Mouse (Mus musculus): ENCODE measurements around the gene Catsperd. TPM values are rescaled to one million over a fixed set of nuclear protein-coding genes. Genes with fewer than 3 reads are reported as not detected.

The Catsperd gene
- total and polyA plus RNA-seq, 3 experiments = 0.46 to 1.1 TPM; not detected in 1

DNA sequence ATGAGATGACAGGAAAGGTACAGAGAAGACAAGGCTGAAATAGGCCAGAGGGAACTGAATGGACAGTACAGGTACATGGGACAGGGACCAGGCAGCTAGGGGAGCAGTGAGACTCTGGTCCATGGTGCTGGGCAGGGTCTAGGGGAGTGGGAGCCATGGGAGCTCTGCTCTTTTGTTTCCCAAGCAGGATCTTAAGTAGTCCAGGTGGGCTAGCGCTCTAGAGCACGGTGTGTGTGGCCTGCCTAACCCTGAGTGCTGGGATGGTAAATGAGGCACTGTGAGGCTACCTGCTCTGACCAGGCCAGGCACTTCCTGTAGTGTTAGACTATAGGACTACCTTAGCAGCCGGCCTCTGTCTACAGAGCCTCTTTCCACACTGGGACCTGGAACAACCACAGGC is 11.2 kb upstream of the Catsperd start:
- Histone ChIP-seq H3K27ac (ENCODE audit: control insufficient read depth, low read depth, low read length) (no peak overlapping the region), H3K4me3 (ENCODE audit: control insufficient read depth in 1 of 2, insufficient read depth in 1 of 2, low read depth in 2 of 2, low read length in 2 of 2) (no peak overlapping the region), H3K27me3 (ENCODE audit: control insufficient read depth in 1 of 2, insufficient read depth in 2 of 2, low read length in 2 of 2) (no peaks in the 10 kb centered on the region), H3K9me3 (replicated peaks; ENCODE audit: insufficient read depth, low read length) (no peaks in the 10 kb centered on the region), H3K36me3 (ENCODE audit: control insufficient read depth in 1 of 2, insufficient read depth in 2 of 2, low read length in 2 of 2) (peaks cover 0 to 12% of the 10 kb centered on the region in 2 experiments; a peak in 3 of 4 replicates), H3K9ac (ENCODE audit: control insufficient read depth, low read depth, low read length, poor library complexity, severe bottlenecking) (no peak overlapping the region), H3K4me1 (ENCODE audit: control insufficient read depth in 1 of 2, insufficient read depth in 2 of 2, low read length in 2 of 2) (no peaks in the 10 kb centered on the region; a peak in 1 of 4 replicates), H3K79me2 (ENCODE audit: control insufficient read depth, insufficient read depth, low read length, poor library complexity) (peaks cover 22% of the 10 kb centered on the region)
- DNase-seq (ENCODE audit: low read depth, low spot score) = no peak
- TF ChIP-seq MAX (IDR thresholded peaks at IDR 0.05; ENCODE audit: low read length) (no peak), E2F4 (IDR thresholded peaks at IDR 0.05; ENCODE audit: borderline replicate concordance, low read depth, low read length) (no peak), CHD1 (IDR thresholded peaks at IDR 0.05; ENCODE audit: low read depth, low read length) (no peak), MYB (IDR thresholded peaks at IDR 0.05; ENCODE audit: low read depth, low read length) (no peak), KAT2A (conservative IDR thresholded peaks at IDR 0.05; ENCODE audit: low read depth, low read length) (no peak), USF1 (IDR thresholded peaks at IDR 0.05; ENCODE audit: low read depth, low read length) (no peak), POLR2A (IDR thresholded peaks at IDR 0.05; ENCODE audit: control insufficient read depth in 1 of 2, insufficient read depth in 1 of 2, low read depth in 1 of 2, low read length in 2 of 2, poor library complexity in 1 of 2) (no peak), TAL1 (IDR thresholded peaks at IDR 0.05; ENCODE audit: low read length) (no peak), MAFK (IDR thresholded peaks at IDR 0.05; ENCODE audit: borderline replicate concordance, low read depth, low read length) (no peak), ZMIZ1 (IDR thresholded peaks at IDR 0.05; ENCODE audit: low read depth, low read length) (no peak), POLR2AphosphoS2 (IDR thresholded peaks at IDR 0.05; ENCODE audit: low read length) (no peak), SMC3 (IDR thresholded peaks at IDR 0.05; ENCODE audit: low read depth, low read length) (no peak)

DNA sequence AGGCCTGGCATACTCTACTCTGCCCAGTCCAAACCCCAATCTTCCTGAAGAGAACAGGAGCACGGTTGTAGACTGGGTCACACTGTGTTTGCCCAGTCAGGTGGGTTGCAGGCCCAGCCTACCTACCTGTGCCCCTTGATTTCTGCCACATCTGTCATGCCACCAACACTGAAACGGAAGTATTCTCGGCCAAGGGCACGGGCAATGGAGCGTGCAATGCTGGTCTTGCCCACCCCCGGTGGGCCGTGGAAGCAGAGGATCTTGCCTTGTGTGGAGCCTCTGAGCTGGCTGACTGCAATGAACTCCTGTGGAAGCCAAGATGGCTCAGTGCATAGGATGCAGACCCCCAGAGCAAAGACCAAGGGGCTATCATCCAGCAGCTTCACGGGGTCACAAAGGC is 10.3 kb upstream of the Catsperd start:
- no peaks in the 10 kb centered on the region for H3K9me3 ChIP-seq (replicated peaks; ENCODE audit: insufficient read depth, low read length)
- peaks cover 22% of the 10 kb centered on the region for H3K79me2 ChIP-seq (ENCODE audit: control insufficient read depth, insufficient read depth, low read length, poor library complexity)
- no peaks in the 10 kb centered on the region for H3K27me3 ChIP-seq (ENCODE audit: control insufficient read depth in 1 of 2, insufficient read depth in 2 of 2, low read length in 2 of 2)
- no peak overlapping the region for H3K27ac ChIP-seq (ENCODE audit: control insufficient read depth, low read depth, low read length)
- H3K4me1 ChIP-seq (ENCODE audit: control insufficient read depth in 1 of 2, insufficient read depth in 2 of 2, low read length in 2 of 2) = no peaks in the 10 kb centered on the region
- no peak overlapping the region for H3K9ac ChIP-seq (ENCODE audit: control insufficient read depth, low read depth, low read length, poor library complexity, severe bottlenecking)
- DNase-seq (ENCODE audit: low read depth, low spot score) = no peak
- no peak overlapping the region for H3K4me3 ChIP-seq (ENCODE audit: control insufficient read depth in 1 of 2, insufficient read depth in 1 of 2, low read depth in 2 of 2, low read length in 2 of 2)
- peaks cover 0 to 15% of the 10 kb centered on the region in 2 experiments; a peak in 2 of 4 replicates for H3K36me3 ChIP-seq (ENCODE audit: control insufficient read depth in 1 of 2, insufficient read depth in 2 of 2, low read length in 2 of 2)
- TF ChIP-seq RCOR1 (IDR thresholded peaks at IDR 0.05; ENCODE audit: low read depth, low read length) (no peak), SMC3 (IDR thresholded peaks at IDR 0.05; ENCODE audit: low read depth, low read length) (no peak), CTCF (IDR thresholded peaks at IDR 0.05 in 2 of 3, conservative IDR thresholded peaks at IDR 0.05 in 1 of 3; ENCODE audit: control insufficient read depth in 1 of 3, insufficient read depth in 1 of 3, low read depth in 2 of 3, low read length in 3 of 3, poor library complexity in 1 of 3, severe bottlenecking in 1 of 3) (no peak), ZC3H11A (IDR thresholded peaks at IDR 0.05; ENCODE audit: low read depth, low read length) (no peak), MAX (IDR thresholded peaks at IDR 0.05; ENCODE audit: low read length) (no peak)

DNA sequence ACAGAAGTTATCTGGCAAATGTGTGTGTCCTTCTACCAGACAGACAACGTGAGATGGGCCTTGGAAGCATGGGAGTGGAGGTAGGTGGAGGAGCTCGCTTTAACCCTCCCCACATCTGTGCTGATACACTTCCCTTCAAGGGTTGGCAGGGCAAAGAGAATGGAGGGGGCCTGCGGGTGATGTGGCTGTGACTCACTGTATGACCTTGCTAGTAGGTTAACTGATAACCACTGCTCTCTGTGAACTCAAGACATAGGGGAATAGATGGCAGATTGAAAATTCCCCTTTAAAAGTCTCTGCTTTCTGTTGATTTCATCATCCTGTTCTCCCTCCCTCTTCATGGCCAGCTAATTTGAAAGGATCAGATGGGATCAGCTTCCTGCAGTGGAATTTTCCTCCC is 2.4 kb upstream of the Catsperd start:
- H3K9me3 ChIP-seq (replicated peaks; ENCODE audit: insufficient read depth, low read length) = no peaks in the 10 kb centered on the region
- H3K27ac ChIP-seq (ENCODE audit: control insufficient read depth, low read depth, low read length) = peak overlapping the region; percentile 96
- peak overlapping the region; percentile 92 to 99 for H3K4me3 ChIP-seq (ENCODE audit: control insufficient read depth in 1 of 2, insufficient read depth in 1 of 2, low read depth in 2 of 2, low read length in 2 of 2)
- peak; percentile 90 for DNase-seq (ENCODE audit: low read depth, low spot score)
- no peaks in the 10 kb centered on the region for H3K27me3 ChIP-seq (ENCODE audit: control insufficient read depth in 1 of 2, insufficient read depth in 2 of 2, low read length in 2 of 2)
- peak overlapping the region; percentile 95 for H3K9ac ChIP-seq (ENCODE audit: control insufficient read depth, low read depth, low read length, poor library complexity, severe bottlenecking)
- H3K4me1 ChIP-seq (ENCODE audit: control insufficient read depth in 1 of 2, insufficient read depth in 2 of 2, low read length in 2 of 2) = peaks cover 10 to 32% of the 10 kb centered on the region in 2 experiments; a peak in 3 of 4 replicates
- H3K79me2 ChIP-seq (ENCODE audit: control insufficient read depth, insufficient read depth, low read length, poor library complexity) = peaks cover 40% of the 10 kb centered on the region
- peaks cover 19 to 28% of the 10 kb centered on the region in 2 experiments for H3K36me3 ChIP-seq (ENCODE audit: control insufficient read depth in 1 of 2, insufficient read depth in 2 of 2, low read length in 2 of 2)
- TF ChIP-seq SMC3 (IDR thresholded peaks at IDR 0.05; ENCODE audit: low read depth, low read length) (no peak), TBP (IDR thresholded peaks at IDR 0.05; ENCODE audit: low read depth, low read length) (peak; percentile 60), MAX (IDR thresholded peaks at IDR 0.05; ENCODE audit: low read length) (peak; percentile 12; the same call in 1 of the 2 replicates), HCFC1 (IDR thresholded peaks at IDR 0.05; ENCODE audit: low read depth, low read length) (no peak; the same call in 1 of the 2 replicates), MXI1 (IDR thresholded peaks at IDR 0.05; ENCODE audit: low read depth, low read length) (peak; percentile 60; the same call in 1 of the 2 replicates), MEF2A (IDR thresholded peaks at IDR 0.05; ENCODE audit: extremely low read depth, insufficient replicate concordance, low read depth, low read length, poor library complexity, severe bottlenecking) (no peak), KAT2A (conservative IDR thresholded peaks at IDR 0.05; ENCODE audit: low read depth, low read length) (no peak; the same call in 1 of the 2 replicates), ELF1 (IDR thresholded peaks at IDR 0.05; ENCODE audit: low read depth, low read length) (0 out of 2 replicates have a peak, but pooled peaks have one; percentile 5), MAFK (IDR thresholded peaks at IDR 0.05; ENCODE audit: borderline replicate concordance, low read depth, low read length) (no peak), ZKSCAN1 (IDR thresholded peaks at IDR 0.05; ENCODE audit: low read depth, low read length) (no peak), RAD21 (IDR thresholded peaks at IDR 0.05; ENCODE audit: low read depth, low read length) (no peak), MYB (IDR thresholded peaks at IDR 0.05; ENCODE audit: low read depth, low read length) (no peak), POLR2AphosphoS2 (IDR thresholded peaks at IDR 0.05; ENCODE audit: low read length) (peak; percentile 76; the same call in 1 of the 2 replicates), CHD2 (IDR thresholded peaks at IDR 0.05; ENCODE audit: low read length) (no peak), USF1 (IDR thresholded peaks at IDR 0.05; ENCODE audit: low read depth, low read length) (no peak), MYC (IDR thresholded peaks at IDR 0.05; ENCODE audit: low read depth, low read length) (no peak), EP300 (IDR thresholded peaks at IDR 0.05; ENCODE audit: low read depth in 1 of 2, low read length in 2 of 2) (peak; percentile 34 to 56; a peak in 2 of 4 replicates), RCOR1 (IDR thresholded peaks at IDR 0.05; ENCODE audit: low read depth, low read length) (peak; percentile 36; the same call in 1 of the 2 replicates)

All from MEL (cell line).